Mouse (Mus musculus) forebrain, embryonic 16.5 days (tissue): ENCODE measurements around the gene Bpifb5. TPM values are rescaled to one million over a fixed set of nuclear protein-coding genes. Genes with fewer than 3 reads are reported as not detected.
"Not testable (repeated sequence)": the region's sequence is repeated elsewhere in the genome, so short reads cannot be mapped to it uniquely, and the experiment has no call there.

ENCODE experiments used
- ATAC-seq: fragments of 200-750 bp; cut with Nextera tagmentation; 2 replicates; pipeline ENCODE4 v1.8.0; 2017; ENCODE audit warnings: mild to moderate bottlenecking, moderate library complexity
- H3K27ac ChIP-seq: fragments of 300-500 bp; sonication (generic); 2 replicates; pipeline ENCODE4 v1.5.1; 2014; ENCODE audit warnings: low read length, control low read depth
- H3K27me3 ChIP-seq: fragments of 300-500 bp; sonication (generic); replicated peaks from 2 replicates; pipeline ENCODE4 v1.6.1; 2014; ENCODE audit warnings: low read length; ENCODE audit not compliant: control insufficient read depth, insufficient read depth
- H3K36me3 ChIP-seq: fragments of 300-500 bp; sonication (generic); 2 replicates; pipeline ENCODE4 v1.6.1; 2014; ENCODE audit not compliant: control insufficient read depth, insufficient read depth
- H3K4me1 ChIP-seq: fragments of 300-500 bp; sonication (generic); replicated peaks from 2 replicates; pipeline ENCODE4 v1.6.1; 2014; ENCODE audit warnings: low read length; ENCODE audit not compliant: control insufficient read depth, insufficient read depth
- H3K4me2 ChIP-seq: fragments of 300-500 bp; sonication (generic); 2 replicates; pipeline ENCODE4 v1.6.1; 2014; ENCODE audit warnings: mild to moderate bottlenecking, low read length, control low read depth
- H3K4me3 ChIP-seq: fragments of 300-500 bp; sonication (generic); replicated peaks from 2 replicates; pipeline ENCODE4 v1.5.1; 2014; ENCODE audit warnings: mild to moderate bottlenecking, low read length, control low read depth
- H3K9ac ChIP-seq: fragments of 300-500 bp; sonication (generic); replicated peaks from 2 replicates; pipeline ENCODE4 v1.6.1; 2014; ENCODE audit warnings: low read depth, low read length, control low read depth
- H3K9me3 ChIP-seq: fragments of 300-500 bp; sonication (generic); 2 replicates; pipeline ENCODE4 v1.6.1; 2016; ENCODE audit warnings: low read length; ENCODE audit not compliant: control insufficient read depth
- WGBS: fragments of 180-500 bp; shearing (Covaris S2); extraction: QIAGEN DNeasy Blood & Tissue Kit; methylation state at CpG from one replicate; pipeline ENCODE4 v1.1.7; 2014; 5-methylcytosine and 5-hydroxymethylcytosine counted together
- polyA plus RNA-seq: library from polyadenylated mRNA; unstranded; fragments of >200 nt; fragmentation: Nextera tagmentation; extraction: Ambion mirVana; gene quantifications from 2 replicates; pipeline ENCODE4 v1.2.1, GENCODE M21; 2015

Gene Bpifb5
- polyA plus RNA-seq, 1 experiment from 2014 or later = 0.13 TPM

GRCm38 (mm10) chr2:154223917-154224273, 353 bp downstream of the Bpifb5 start:
- ATAC-seq = no peak
- no peak overlapping the region for H3K4me3 ChIP-seq
- H3K27me3 ChIP-seq = 0 out of 2 replicates have a peak, but pooled peaks cover 2% of the 10 kb centered on the region
- no peak overlapping the region for H3K27ac ChIP-seq
- WGBS = 15% methylated on average over 2 of the region's 2 CpGs
- no peaks in the 10 kb centered on the region for H3K9me3 ChIP-seq
- H3K36me3 ChIP-seq = no peaks in the 10 kb centered on the region
- H3K4me1 ChIP-seq = peaks cover 14% of the 10 kb centered on the region
- no peak overlapping the region for H3K4me2 ChIP-seq
- H3K9ac ChIP-seq = no peak overlapping the region

GRCm38 (mm10) chr2:154226991-154227390, 3.4 kb downstream of the Bpifb5 start:
- Histone ChIP-seq H3K36me3 (no peaks in the 10 kb centered on the region), H3K9me3 (no peaks in the 10 kb centered on the region), H3K4me3 (no peak overlapping the region), H3K4me1 (peaks cover 14% of the 10 kb centered on the region), H3K27ac (no peak overlapping the region), H3K4me2 (no peak overlapping the region), H3K9ac (no peak overlapping the region), H3K27me3 (0 out of 2 replicates have a peak, but pooled peaks cover 2% of the 10 kb centered on the region)
- no peak for ATAC-seq
- 83% methylated on average over 4 of the region's 4 CpGs for WGBS

- peaks cover 11% of the 10 kb centered on the region for H3K4me1 ChIP-seq
- no peaks in the 10 kb centered on the region for H3K9me3 ChIP-seq
- no peak overlapping the region for H3K9ac ChIP-seq
- 0 out of 2 replicates have a peak, but pooled peaks cover 2% of the 10 kb centered on the region for H3K27me3 ChIP-seq
- no peak for ATAC-seq
- H3K36me3 ChIP-seq = no peaks in the 10 kb centered on the region
- H3K27ac ChIP-seq = no peak overlapping the region
- H3K4me2 ChIP-seq = no peak overlapping the region
- no peak overlapping the region for H3K4me3 ChIP-seq
- 87% methylated on average over 5 of the region's 5 CpGs for WGBS
Measured at GRCm38 (mm10) chr2:154227830-154228229, 4.3 kb downstream of the Bpifb5 start.

GRCm38 (mm10) chr2:154233426-154233825, 9.9 kb downstream of the Bpifb5 start:
- Histone ChIP-seq H3K36me3 (no peaks in the 10 kb centered on the region), H3K27ac (no peak overlapping the region), H3K4me3 (no peak overlapping the region), H3K4me2 (no peak overlapping the region), H3K9me3 (no peaks in the 10 kb centered on the region), H3K4me1 (peaks cover 6% of the 10 kb centered on the region), H3K9ac (no peak overlapping the region), H3K27me3 (no peaks in the 10 kb centered on the region)
- ATAC-seq = peak; percentile 72
- WGBS = 71% methylated on average over 6 of the region's 6 CpGs

- WGBS = 89% methylated on average over 6 of the region's 6 CpGs
- ATAC-seq = no peak
- no peak overlapping the region for H3K4me3 ChIP-seq
- no peaks in the 10 kb centered on the region for H3K4me1 ChIP-seq
- no peaks in the 10 kb centered on the region for H3K36me3 ChIP-seq
- no peak overlapping the region for H3K9ac ChIP-seq
- no peaks in the 10 kb centered on the region for H3K9me3 ChIP-seq
- no peak overlapping the region for H3K4me2 ChIP-seq
- no peaks in the 10 kb centered on the region for H3K27me3 ChIP-seq
- no peak overlapping the region for H3K27ac ChIP-seq
Measured at GRCm38 (mm10) chr2:154240771-154241170, 17.2 kb downstream of the Bpifb5 start.

GRCm38 (mm10) chr2:154242726-154243125, 19.2 kb downstream of the Bpifb5 start:
- not testable (repeated sequence) for H3K4me1 ChIP-seq, H3K27me3 ChIP-seq, H3K4me2 ChIP-seq, H3K9me3 ChIP-seq, H3K9ac ChIP-seq, H3K4me3 ChIP-seq, ATAC-seq, H3K27ac ChIP-seq, H3K36me3 ChIP-seq
- 95% methylated on average over 11 of the region's 12 CpGs for WGBS

- Histone ChIP-seq H3K27me3 (no peaks in the 10 kb centered on the region), H3K27ac (no peak overlapping the region), H3K36me3 (no peaks in the 10 kb centered on the region), H3K9ac (no peak overlapping the region), H3K4me1 (no peaks in the 10 kb centered on the region), H3K4me2 (no peak overlapping the region), H3K9me3 (no peaks in the 10 kb centered on the region), H3K4me3 (no peak overlapping the region)
- ATAC-seq = 0 out of 2 replicates have a peak, but pooled peaks have one; percentile 38
- WGBS = 75% methylated on average over 10 of the region's 10 CpGs
Measured at GRCm38 (mm10) chr2:154243356-154244036, 20.0 kb downstream of the Bpifb5 start.

GRCm38 (mm10) chr2:154245322-154245721, 21.8 kb downstream of the Bpifb5 start:
- H3K9me3 ChIP-seq = no peaks in the 10 kb centered on the region
- H3K4me3 ChIP-seq = no peak overlapping the region
- no peaks in the 10 kb centered on the region for H3K4me1 ChIP-seq
- no peak overlapping the region for H3K27ac ChIP-seq
- WGBS = 90% methylated on average over 5 of the region's 5 CpGs
- no peaks in the 10 kb centered on the region for H3K27me3 ChIP-seq
- no peak overlapping the region for H3K4me2 ChIP-seq
- ATAC-seq = no peak
- H3K36me3 ChIP-seq = no peaks in the 10 kb centered on the region
- H3K9ac ChIP-seq = no peak overlapping the region

GRCm38 (mm10) chr2:154255254-154255653, 31.7 kb downstream of the Bpifb5 start:
- not testable (repeated sequence) for H3K27me3 ChIP-seq, H3K27ac ChIP-seq, H3K4me1 ChIP-seq, H3K9ac ChIP-seq, H3K4me2 ChIP-seq, H3K9me3 ChIP-seq, ATAC-seq, H3K36me3 ChIP-seq, H3K4me3 ChIP-seq
- WGBS = 88% methylated on average over 2 of the region's 4 CpGs

GRCm38 (mm10) chr2:154255770-154256169, 32.2 kb downstream of the Bpifb5 start:
- Histone ChIP-seq H3K27ac (no peak overlapping the region), H3K4me1 (no peaks in the 10 kb centered on the region), H3K4me3 (no peak overlapping the region), H3K9ac (no peak overlapping the region), H3K9me3 (no peaks in the 10 kb centered on the region), H3K27me3 (no peaks in the 10 kb centered on the region), H3K36me3 (no peaks in the 10 kb centered on the region), H3K4me2 (no peak overlapping the region)
- no peak for ATAC-seq
- 71% methylated on average over 4 of the region's 4 CpGs for WGBS
